Mouse (Mus musculus) heart, embryonic 15.5 days (tissue): Measurements from ENCODE around the gene Hoxa3. TPM values are rescaled to one million over a fixed set of nuclear protein-coding genes. Genes with fewer than 3 reads are reported as not detected.
A peak's percentile ranks its signal among the peaks of the same experiment; 100 is the strongest.

Source experiments
- microRNA counts: library from miRNA; unstranded; fragments of <30 nt; microRNA quantifications from one replicate; lab custom pipeline; 2016
- microRNA-seq: library from miRNA; unstranded; fragments of <30 nt; microRNA quantifications from one replicate; pipeline ENCODE4, GENCODE M21; 2016
- polyA plus RNA-seq: library from polyadenylated mRNA; unstranded; fragments of >200 nt; fragmentation: Nextera tagmentation; extraction: Ambion mirVana; gene quantifications from 2 replicates; pipeline ENCODE4 v1.2.1, GENCODE M21; 2015

The Hoxa3 gene
- polyA plus RNA-seq, 1 experiment from 2014 or later, result 0.89 TPM

MicroRNAs encoded within 50 kb of the gene (microRNA counts, 519-probe panel; counts per million panel counts)
- microRNA mmu-miR-196b (lab: Ali Mortazavi, UCI), result 1,395 counts per million, percentile 7 among the panel's probes with 10 or more counts

Small RNA genes lying within 50 kb of the gene (microRNA-seq; reads per million reads assigned to microRNA genes)
- gene Mir196b, result 390 reads per million, percentile 70 among the genes with 10 or more reads in this experiment

Other genes starting within 250 kb of the Hoxa3 start
- 13.5 and 21.8 TPM in 2 replicates for gene Skap2, start 200.8 kb downstream of the Hoxa3 start, polyA plus RNA-seq
- gene Hoxa1, start 55.0 kb downstream of the Hoxa3 start, polyA plus RNA-seq, result 0.59 and 1.1 TPM in 2 replicates
- gene Hoxa2, start 48.5 kb downstream of the Hoxa3 start, polyA plus RNA-seq, result 1.2 and 3.1 TPM in 2 replicates
- 0.33 and 0.68 TPM in 2 replicates for gene 5730596B20Rik, start 35.8 kb downstream of the Hoxa3 start, polyA plus RNA-seq
- 0.43 and 0.77 TPM in 2 replicates for gene Hoxa4, start 21.6 kb downstream of the Hoxa3 start, polyA plus RNA-seq
- gene Hoxa5, start 8.7 kb downstream of the Hoxa3 start, polyA plus RNA-seq, result 2.3 and 6.3 TPM in 2 replicates
- gene Hoxa6, start 4.6 kb downstream of the Hoxa3 start, polyA plus RNA-seq, result 0.27 TPM in 1 of 2 replicates, not detected in the other
- gene Gm28308, start within 50 bp of the Hoxa3 start, polyA plus RNA-seq, result not detected in 2 replicates
- 0.54 and 1.4 TPM in 2 replicates for gene Hoxa7, start 8.5 kb upstream of the Hoxa3 start, polyA plus RNA-seq
- 0.13 and 0.24 TPM in 2 replicates for gene Hoxa9, start 17.8 kb upstream of the Hoxa3 start, polyA plus RNA-seq
- gene Hoxa10, start 27.5 kb upstream of the Hoxa3 start, polyA plus RNA-seq, result 0.19 and 0.55 TPM in 2 replicates
- 0.06 TPM in 1 of 2 replicates, not detected in the other for gene Hoxa11, start 32.5 kb upstream of the Hoxa3 start, polyA plus RNA-seq
- gene Hoxa13, start 47.5 kb upstream of the Hoxa3 start, polyA plus RNA-seq, result 0.09 TPM in 1 of 2 replicates, not detected in the other
- 0.05 TPM in 1 of 2 replicates, not detected in the other for gene Evx1, start 100.2 kb upstream of the Hoxa3 start, polyA plus RNA-seq